Mouse (Mus musculus) gastrocnemius, postnatal 25 days (tissue): ENCODE results near the gene Ciao2b. TPM values are rescaled to one million over a fixed set of nuclear protein-coding genes. Genes with fewer than 3 reads are reported as not detected.

Experiments
- DNase-seq: peaks from one replicate; pipeline ENCODE4 v3.0.0; 2022
- total RNA-seq, 2 experiments: library from RNA; stranded (reverse); gene quantifications; 1 replicate in 1 of 2; 2 replicates in 1 of 2; pipeline ENCODE4 v1.2.3; 2021

Gene Ciao2b
- total RNA-seq, 2 experiments from 2014 or later: 27.3 to 33.1 TPM

- DNase-seq: no peak
Measured at GRCm38 (mm10) chr8:104620765-104621164, 21.0 kb downstream of the Ciao2b start.

GRCm38 (mm10) chr8:104613119-104613518, 28.6 kb downstream of the Ciao2b start:
- DNase-seq: peak; percentile 35

- no peak for DNase-seq
Measured at GRCm38 (mm10) chr8:104611613-104612012, 30.2 kb downstream of the Ciao2b start.

GRCm38 (mm10) chr8:104610185-104610766, 31.5 kb downstream of the Ciao2b start:
- DNase-seq: no peak

- peak; percentile 75 for DNase-seq
Measured at GRCm38 (mm10) chr8:104609222-104609621, 32.5 kb downstream of the Ciao2b start.

- DNase-seq: peak; percentile 80
Measured at GRCm38 (mm10) chr8:104607944-104608343, 33.8 kb downstream of the Ciao2b start.

- DNase-seq: no peak
Measured at GRCm38 (mm10) chr8:104606329-104606728, 35.4 kb downstream of the Ciao2b start.

GRCm38 (mm10) chr8:104603245-104603593, 38.5 kb downstream of the Ciao2b start:
- no peak for DNase-seq

GRCm38 (mm10) chr8:104602468-104603244, 39.1 kb downstream of the Ciao2b start:
- peak; percentile 80 for DNase-seq

GRCm38 (mm10) chr8:104601941-104602371, 39.8 kb downstream of the Ciao2b start:
- no peak for DNase-seq

- DNase-seq: no peak
Measured at GRCm38 (mm10) chr8:104601386-104601785, 40.4 kb downstream of the Ciao2b start.

- no peak for DNase-seq
Measured at GRCm38 (mm10) chr8:104598496-104598895, 43.3 kb downstream of the Ciao2b start.

- peak; percentile 43 for DNase-seq
Measured at GRCm38 (mm10) chr8:104597656-104598055, 44.1 kb downstream of the Ciao2b start.

- DNase-seq: no peak
Measured at GRCm38 (mm10) chr8:104595773-104596536, 45.8 kb downstream of the Ciao2b start.

- DNase-seq: no peak
Measured at GRCm38 (mm10) chr8:104594611-104595362, 47.0 kb downstream of the Ciao2b start.

GRCm38 (mm10) chr8:104593536-104594325, 48.0 kb downstream of the Ciao2b start:
- DNase-seq: no peak

GRCm38 (mm10) chr8:104592566-104592965, 49.2 kb downstream of the Ciao2b start:
- DNase-seq: no peak

GRCm38 (mm10) chr8:104591856-104592255, 49.9 kb downstream of the Ciao2b start:
- peak; percentile 32 for DNase-seq

- DNase-seq: peak; percentile 91
Measured at GRCm38 (mm10) chr8:104591133-104591834, 50.5 kb downstream of the Ciao2b start, which contains the start of gene Pdp2. Gene Pdp2 (plus strand): TSS chr8:104591451.

GRCm38 (mm10) chr8:104590284-104590683, 51.5 kb downstream of the Ciao2b start:
- no peak for DNase-seq
